Mouse (Mus musculus) limb, embryonic 13.5 days (tissue): ENCODE results near the gene Cryge. TPM values are rescaled to one million over a fixed set of nuclear protein-coding genes. Genes with fewer than 3 reads are reported as not detected.

Experiments
- ATAC-seq: fragments of 200-750 bp; cut with Nextera tagmentation; 2 replicates; pipeline ENCODE4 v1.8.0; 2017; ENCODE audit warnings: low read depth, moderate number of reproducible peaks, moderate TSS enrichment; ENCODE audit not compliant: low FRiP score
- H3K27ac ChIP-seq: fragments of 300-500 bp; sonication (generic); 2 replicates; pipeline ENCODE4 v1.5.1; 2015; ENCODE audit warnings: inconsistent platforms, mild to moderate bottlenecking, moderate library complexity
- H3K27me3 ChIP-seq: fragments of 300-500 bp; sonication (generic); 2 replicates; pipeline ENCODE4 v1.6.1; 2015; ENCODE audit warnings: mild to moderate bottlenecking, inconsistent platforms
- H3K36me3 ChIP-seq: fragments of 300-500 bp; sonication (generic); 2 replicates; pipeline ENCODE4 v1.6.1; 2015; ENCODE audit warnings: inconsistent platforms, mild to moderate bottlenecking, moderate library complexity
- H3K4me1 ChIP-seq: fragments of 300-500 bp; sonication (generic); 2 replicates; pipeline ENCODE4 v1.6.1; 2015; ENCODE audit warnings: inconsistent platforms
- H3K4me2 ChIP-seq: fragments of 300-500 bp; sonication (generic); replicated peaks from 2 replicates; pipeline ENCODE4 v1.6.1; 2015; ENCODE audit warnings: inconsistent platforms, mild to moderate bottlenecking, moderate library complexity
- H3K4me3 ChIP-seq: fragments of 300-500 bp; sonication (generic); 2 replicates; pipeline ENCODE4 v1.5.1; 2015; ENCODE audit warnings: moderate library complexity, mild to moderate bottlenecking, inconsistent platforms
- H3K9ac ChIP-seq: fragments of 300-500 bp; sonication (generic); 2 replicates; pipeline ENCODE4 v1.6.1; 2015; ENCODE audit warnings: mild to moderate bottlenecking, inconsistent platforms
- H3K9me3 ChIP-seq: fragments of 300-500 bp; sonication (generic); 2 replicates; pipeline ENCODE4 v1.6.1; 2016; ENCODE audit warnings: inconsistent platforms
- WGBS: fragments of 180-500 bp; shearing (Covaris S2); methylation state at CpG from one replicate; pipeline ENCODE4 v1.1.7; 2015; 5-methylcytosine and 5-hydroxymethylcytosine counted together
- polyA plus RNA-seq: library from polyadenylated mRNA; unstranded; fragments of >200 nt; fragmentation: Nextera tagmentation; extraction: Ambion mirVana; gene quantifications from 2 replicates; pipeline ENCODE4 v1.2.1, GENCODE M21; 2015

Cryge gene
- polyA plus RNA-seq, 1 experiment from 2014 or later, result not detected

- no peaks in the 10 kb centered on the region for H3K36me3 ChIP-seq
- H3K27me3 ChIP-seq, result no peaks in the 10 kb centered on the region
- WGBS, result 50% methylated on average over 12 of the region's 12 CpGs
- no peak overlapping the region for H3K9ac ChIP-seq
- H3K27ac ChIP-seq, result no peak overlapping the region
- no peak overlapping the region for H3K4me2 ChIP-seq
- H3K4me1 ChIP-seq, result peaks cover 7% of the 10 kb centered on the region; the same call in 1 of the 2 replicates
- no peaks in the 10 kb centered on the region; the same call in 1 of the 2 replicates for H3K9me3 ChIP-seq
- ATAC-seq, result no peak
- H3K4me3 ChIP-seq, result no peak overlapping the region
Measured at GRCm38 (mm10) chr1:65048781-65049180, 2.2 kb downstream of the Cryge start.

GRCm38 (mm10) chr1:65046401-65047109, 4.4 kb downstream of the Cryge start:
- no peaks in the 10 kb centered on the region for H3K27me3 ChIP-seq
- no peak overlapping the region for H3K9ac ChIP-seq
- H3K27ac ChIP-seq, result no peak overlapping the region
- no peaks in the 10 kb centered on the region for H3K36me3 ChIP-seq
- WGBS, result 37% methylated on average over 8 of the region's 8 CpGs
- no peak overlapping the region for H3K4me3 ChIP-seq
- peak overlapping the region; percentile 37 for H3K4me2 ChIP-seq
- H3K4me1 ChIP-seq, result peaks cover 2% of the 10 kb centered on the region; the same call in 1 of the 2 replicates
- no peaks in the 10 kb centered on the region for H3K9me3 ChIP-seq
- ATAC-seq, result no peak

GRCm38 (mm10) chr1:65043433-65043832, 7.5 kb downstream of the Cryge start:
- 76% methylated on average over 2 of the region's 2 CpGs for WGBS
- no peak overlapping the region for H3K4me3 ChIP-seq
- no peak overlapping the region for H3K4me2 ChIP-seq
- no peaks in the 10 kb centered on the region for H3K36me3 ChIP-seq
- no peaks in the 10 kb centered on the region for H3K9me3 ChIP-seq
- H3K4me1 ChIP-seq, result no peaks in the 10 kb centered on the region
- no peak for ATAC-seq
- no peaks in the 10 kb centered on the region for H3K27me3 ChIP-seq
- no peak overlapping the region for H3K9ac ChIP-seq
- H3K27ac ChIP-seq, result no peak overlapping the region

GRCm38 (mm10) chr1:65041837-65042236, 9.1 kb downstream of the Cryge start:
- no peaks in the 10 kb centered on the region for H3K27me3 ChIP-seq
- no peak overlapping the region for H3K4me2 ChIP-seq
- no peak for ATAC-seq
- no peak overlapping the region for H3K9ac ChIP-seq
- no peak overlapping the region for H3K4me3 ChIP-seq
- 90% methylated on average over 3 of the region's 3 CpGs for WGBS
- no peak overlapping the region for H3K27ac ChIP-seq
- H3K9me3 ChIP-seq, result no peaks in the 10 kb centered on the region
- no peaks in the 10 kb centered on the region for H3K36me3 ChIP-seq
- no peaks in the 10 kb centered on the region for H3K4me1 ChIP-seq

GRCm38 (mm10) chr1:65040806-65041205, 10.1 kb downstream of the Cryge start:
- ATAC-seq, result no peak
- Histone ChIP-seq H3K4me2 (no peak overlapping the region), H3K4me1 (0 out of 2 replicates have a peak, but pooled peaks cover under 1% of the 10 kb centered on the region), H3K9ac (no peak overlapping the region), H3K9me3 (no peaks in the 10 kb centered on the region), H3K27ac (no peak overlapping the region), H3K27me3 (no peaks in the 10 kb centered on the region), H3K36me3 (no peaks in the 10 kb centered on the region), H3K4me3 (no peak overlapping the region)
- WGBS, result 79% methylated on average over 6 of the region's 6 CpGs

GRCm38 (mm10) chr1:65039679-65040078, 11.3 kb downstream of the Cryge start:
- Histone ChIP-seq H3K27me3 (no peaks in the 10 kb centered on the region), H3K27ac (no peak overlapping the region), H3K4me2 (no peak overlapping the region), H3K4me3 (no peak overlapping the region), H3K9me3 (no peaks in the 10 kb centered on the region), H3K9ac (no peak overlapping the region), H3K36me3 (no peaks in the 10 kb centered on the region), H3K4me1 (0 out of 2 replicates have a peak, but pooled peaks cover 10% of the 10 kb centered on the region)
- WGBS, result 58% methylated on average over 3 of the region's 3 CpGs
- ATAC-seq, result no peak

GRCm38 (mm10) chr1:65037542-65037941, 13.4 kb downstream of the Cryge start:
- no peaks in the 10 kb centered on the region for H3K27me3 ChIP-seq
- H3K4me1 ChIP-seq, result 0 out of 2 replicates have a peak, but pooled peaks cover 11% of the 10 kb centered on the region
- H3K27ac ChIP-seq, result no peak overlapping the region
- H3K4me2 ChIP-seq, result no peak overlapping the region
- ATAC-seq, result no peak
- WGBS, result 83% methylated on average over 2 of the region's 2 CpGs
- no peak overlapping the region for H3K4me3 ChIP-seq
- no peaks in the 10 kb centered on the region for H3K36me3 ChIP-seq
- no peak overlapping the region for H3K9ac ChIP-seq
- H3K9me3 ChIP-seq, result no peaks in the 10 kb centered on the region

GRCm38 (mm10) chr1:65035513-65035912, 15.4 kb downstream of the Cryge start:
- Histone ChIP-seq H3K36me3 (no peaks in the 10 kb centered on the region), H3K4me3 (no peak overlapping the region), H3K27me3 (no peaks in the 10 kb centered on the region), H3K4me2 (no peak overlapping the region; the same call in 1 of the 2 replicates), H3K27ac (no peak overlapping the region), H3K9ac (no peak overlapping the region), H3K4me1 (0 out of 2 replicates have a peak, but pooled peaks cover 11% of the 10 kb centered on the region), H3K9me3 (no peaks in the 10 kb centered on the region)
- 9% methylated on average over 3 of the region's 3 CpGs for WGBS
- ATAC-seq, result peak; percentile 66; the same call in 1 of the 2 replicates

GRCm38 (mm10) chr1:65032641-65033040, 18.3 kb downstream of the Cryge start, which contains the start of gene Akr1cl:
Gene Akr1cl (minus strand): TSS chr1:65032759.
- no peak for ATAC-seq
- 0 out of 2 replicates have a peak, but pooled peaks cover 11% of the 10 kb centered on the region for H3K4me1 ChIP-seq
- H3K9ac ChIP-seq, result no peak within 1 kb of the TSS
- H3K4me2 ChIP-seq, result no peak within 1 kb of the TSS
- no peaks in the 10 kb centered on the region for H3K27me3 ChIP-seq
- H3K36me3 ChIP-seq, result no peaks in the 10 kb centered on the region
- no peak within 1 kb of the TSS for H3K4me3 ChIP-seq
- no peak within 1 kb of the TSS for H3K27ac ChIP-seq
- no peaks in the 10 kb centered on the region for H3K9me3 ChIP-seq

GRCm38 (mm10) chr1:65028206-65028605, 22.7 kb downstream of the Cryge start:
- no peak overlapping the region for H3K9ac ChIP-seq
- 74% methylated on average over 9 of the region's 9 CpGs for WGBS
- ATAC-seq, result no peak
- H3K4me1 ChIP-seq, result no peaks in the 10 kb centered on the region
- no peaks in the 10 kb centered on the region for H3K27me3 ChIP-seq
- no peak overlapping the region for H3K27ac ChIP-seq
- H3K9me3 ChIP-seq, result no peaks in the 10 kb centered on the region
- no peaks in the 10 kb centered on the region for H3K36me3 ChIP-seq
- no peak overlapping the region for H3K4me2 ChIP-seq
- no peak overlapping the region for H3K4me3 ChIP-seq

- no peak for ATAC-seq
- Histone ChIP-seq H3K36me3 (no peaks in the 10 kb centered on the region), H3K9ac (no peak overlapping the region), H3K27me3 (no peaks in the 10 kb centered on the region), H3K4me1 (0 out of 2 replicates have a peak, but pooled peaks cover 3% of the 10 kb centered on the region), H3K4me2 (no peak overlapping the region), H3K9me3 (no peaks in the 10 kb centered on the region), H3K27ac (no peak overlapping the region), H3K4me3 (no peak overlapping the region)
- WGBS, result 80% methylated on average over 4 of the region's 4 CpGs
Measured at GRCm38 (mm10) chr1:65012726-65013125, 38.2 kb downstream of the Cryge start.

- H3K4me1 ChIP-seq, result 0 out of 2 replicates have a peak, but pooled peaks cover 3% of the 10 kb centered on the region
- peak; percentile 75 for ATAC-seq
- WGBS, result 12% methylated on average over 9 of the region's 9 CpGs
- H3K27ac ChIP-seq, result no peak overlapping the region
- no peaks in the 10 kb centered on the region for H3K27me3 ChIP-seq
- H3K9ac ChIP-seq, result no peak overlapping the region
- no peak overlapping the region for H3K4me2 ChIP-seq
- no peaks in the 10 kb centered on the region for H3K36me3 ChIP-seq
- H3K9me3 ChIP-seq, result peaks cover 3% of the 10 kb centered on the region; the same call in 1 of the 2 replicates
- no peak overlapping the region for H3K4me3 ChIP-seq
Measured at GRCm38 (mm10) chr1:65010153-65010552, 40.8 kb downstream of the Cryge start.
